Mouse (Mus musculus): ENCODE results near the gene Cela1.

The Cela1 gene

GRCm38 (mm10) chr15:100687430-100687971 is at the start of gene Cela1:
Gene Cela1 (minus strand): TSS chr15:100687921.
- no peak for DNase-seq (ENCODE audit: low spot score in 2 of 2)

- DNase-seq (ENCODE audit: low spot score in 2 of 2) = no peak
Measured at GRCm38 (mm10) chr15:100735953-100736300, 48.2 kb upstream of the Cela1 start.

- DNase-seq (ENCODE audit: low spot score in 2 of 2) = no peak
Measured at GRCm38 (mm10) chr15:100735095-100735952, 47.6 kb upstream of the Cela1 start.

GRCm38 (mm10) chr15:100732580-100732979 is 44.9 kb upstream of the Cela1 start:
- no peak for DNase-seq (ENCODE audit: low spot score in 2 of 2)

GRCm38 (mm10) chr15:100731081-100731480 is 43.4 kb upstream of the Cela1 start:
- no peak for DNase-seq (ENCODE audit: low spot score in 2 of 2)

- DNase-seq (ENCODE audit: low spot score in 2 of 2) = no peak
Measured at GRCm38 (mm10) chr15:100729281-100729985, 41.7 kb upstream of the Cela1 start, which contains the start of gene Galnt6. Gene Galnt6 (minus strand): TSS chr15:100729376.

GRCm38 (mm10) chr15:100728586-100728985 is 40.9 kb upstream of the Cela1 start:
- no peak for DNase-seq (ENCODE audit: low spot score in 2 of 2)

- DNase-seq (ENCODE audit: low spot score in 2 of 2) = peak in 1 of 2 experiments; percentile 40
Measured at GRCm38 (mm10) chr15:100727834-100728233, 40.1 kb upstream of the Cela1 start.

- DNase-seq (ENCODE audit: low spot score in 2 of 2) = no peak
Measured at GRCm38 (mm10) chr15:100726721-100727120, 39.0 kb upstream of the Cela1 start.

GRCm38 (mm10) chr15:100723505-100723904 is 35.8 kb upstream of the Cela1 start:
- DNase-seq (ENCODE audit: low spot score in 2 of 2) = peak in 1 of 2 experiments; percentile 35

GRCm38 (mm10) chr15:100722564-100722963 is 34.8 kb upstream of the Cela1 start:
- no peak for DNase-seq (ENCODE audit: low spot score in 2 of 2)

GRCm38 (mm10) chr15:100722026-100722425 is 34.3 kb upstream of the Cela1 start:
- peak; percentile 50 to 55 for DNase-seq (ENCODE audit: low spot score in 2 of 2)

GRCm38 (mm10) chr15:100721445-100721844 is 33.7 kb upstream of the Cela1 start:
- no peak for DNase-seq (ENCODE audit: low spot score in 2 of 2)

GRCm38 (mm10) chr15:100720066-100720465 is 32.3 kb upstream of the Cela1 start:
- no peak for DNase-seq (ENCODE audit: low spot score in 2 of 2)

- DNase-seq (ENCODE audit: low spot score in 2 of 2) = peak in 1 of 2 experiments; percentile 48
Measured at GRCm38 (mm10) chr15:100719217-100719616, 31.5 kb upstream of the Cela1 start.

- DNase-seq (ENCODE audit: low spot score in 2 of 2) = no peak
Measured at GRCm38 (mm10) chr15:100718572-100718971, 30.9 kb upstream of the Cela1 start.

GRCm38 (mm10) chr15:100717933-100718332 is 30.2 kb upstream of the Cela1 start:
- DNase-seq (ENCODE audit: low spot score in 2 of 2) = no peak

GRCm38 (mm10) chr15:100715399-100715993 is 27.8 kb upstream of the Cela1 start:
- no peak for DNase-seq (ENCODE audit: low spot score in 2 of 2)

- DNase-seq (ENCODE audit: low spot score in 2 of 2) = no peak
Measured at GRCm38 (mm10) chr15:100714470-100714869, 26.7 kb upstream of the Cela1 start.

GRCm38 (mm10) chr15:100710838-100711237 is 23.1 kb upstream of the Cela1 start:
- DNase-seq (ENCODE audit: low spot score in 2 of 2) = no peak

GRCm38 (mm10) chr15:100708433-100709078 is 20.8 kb upstream of the Cela1 start:
- DNase-seq (ENCODE audit: low spot score in 2 of 2) = no peak

GRCm38 (mm10) chr15:100706226-100706625 is 18.5 kb upstream of the Cela1 start:
- no peak for DNase-seq (ENCODE audit: low spot score in 2 of 2)
